Mouse (Mus musculus): Measurements from ENCODE around the gene Dbh. TPM values are rescaled to one million over a fixed set of nuclear protein-coding genes. Genes with fewer than 3 reads are reported as not detected.

Gene Dbh
- not detected in 2 replicates for polyA plus RNA-seq (2012; ENCODE audit: insufficient read depth, insufficient read length, low replicate concordance, missing spikeins)

- peak within 1 kb of the TSS; percentile 61 for H3K27ac ChIP-seq (ENCODE audit: insufficient read depth, low read depth, low read length)
- peaks cover 60% of the 10 kb centered on the region for H3K4me1 ChIP-seq (ENCODE audit: control insufficient read depth, insufficient read depth, low read length)
- WGBS = 55% methylated on average over 12 of the region's 12 CpGs
- TF ChIP-seq POLR2A (IDR thresholded peaks at IDR 0.05; ENCODE audit: insufficient read depth, low read depth, low read length) (no peak), CTCF (IDR thresholded peaks at IDR 0.05; ENCODE audit: insufficient read depth, low read depth, low read length) (no peak)
- H3K4me3 ChIP-seq (ENCODE audit: insufficient read depth, low read depth, low read length) = no peak within 1 kb of the TSS
These were observed at the start of gene Dbh for GRCm38 (mm10) chr2:27164796-27165590. TSS of gene Dbh (plus strand) at chr2:27165233.

- no peak overlapping the region for H3K4me3 ChIP-seq (ENCODE audit: insufficient read depth, low read depth, low read length)
- WGBS = 49% methylated on average over 4 of the region's 4 CpGs
These were observed 46.6 kb upstream of the Dbh start for GRCm38 (mm10) chr2:27118452-27118851.

GRCm38 (mm10) chr2:27119766-27120165 lies 45.3 kb upstream of the Dbh start:
- 84% methylated on average over 2 of the region's 2 CpGs for whole genome bisulfite sequencing
- no peak overlapping the region for H3K4me3 ChIP-seq (ENCODE audit: insufficient read depth, low read depth, low read length)
- no peak for TF ChIP-seq POLR2A (IDR thresholded peaks at IDR 0.05; ENCODE audit: insufficient read depth, low read depth, low read length)
- TF ChIP-seq CTCF (IDR thresholded peaks at IDR 0.05; ENCODE audit: insufficient read depth, low read depth, low read length) = no peak
- H3K27ac ChIP-seq (ENCODE audit: insufficient read depth, low read depth, low read length) = no peak overlapping the region
- H3K4me1 ChIP-seq (ENCODE audit: control insufficient read depth, insufficient read depth, low read length) = peaks cover 58% of the 10 kb centered on the region

More at GRCm38 (mm10) chr2:27118452-27118851, 46.6 kb upstream of the Dbh start:
- TF ChIP-seq POLR2A (IDR thresholded peaks at IDR 0.05; ENCODE audit: insufficient read depth, low read depth, low read length) (no peak), CTCF (IDR thresholded peaks at IDR 0.05; ENCODE audit: insufficient read depth, low read depth, low read length) (no peak)
- Histone ChIP-seq H3K27ac (ENCODE audit: insufficient read depth, low read depth, low read length) (no peak overlapping the region), H3K4me1 (ENCODE audit: control insufficient read depth, insufficient read depth, low read length) (peaks cover 56% of the 10 kb centered on the region)

- whole genome bisulfite sequencing = 51% methylated on average over 8 of the region's 8 CpGs
- Histone ChIP-seq H3K4me1 (ENCODE audit: control insufficient read depth, insufficient read depth, low read length) (peaks cover 56% of the 10 kb centered on the region), H3K27ac (ENCODE audit: insufficient read depth, low read depth, low read length) (no peak overlapping the region), H3K4me3 (ENCODE audit: insufficient read depth, low read depth, low read length) (no peak overlapping the region)
- TF ChIP-seq POLR2A (IDR thresholded peaks at IDR 0.05; ENCODE audit: insufficient read depth, low read depth, low read length) (no peak), CTCF (IDR thresholded peaks at IDR 0.05; ENCODE audit: insufficient read depth, low read depth, low read length) (no peak)
These were observed 44.8 kb upstream of the Dbh start for GRCm38 (mm10) chr2:27120241-27120641.

- 17% methylated on average over 9 of the region's 9 CpGs for WGBS
- no peak for TF ChIP-seq CTCF (IDR thresholded peaks at IDR 0.05; ENCODE audit: insufficient read depth, low read depth, low read length)
- TF ChIP-seq POLR2A (IDR thresholded peaks at IDR 0.05; ENCODE audit: insufficient read depth, low read depth, low read length) = no peak
- Histone ChIP-seq H3K4me3 (ENCODE audit: insufficient read depth, low read depth, low read length) (no peak overlapping the region), H3K27ac (ENCODE audit: insufficient read depth, low read depth, low read length) (peak overlapping the region; percentile 18; the same call in 1 of the 2 replicates), H3K4me1 (ENCODE audit: control insufficient read depth, insufficient read depth, low read length) (peaks cover 63% of the 10 kb centered on the region)
These were observed 43.2 kb upstream of the Dbh start for GRCm38 (mm10) chr2:27121626-27122355.

- no peak overlapping the region for H3K27ac ChIP-seq (ENCODE audit: insufficient read depth, low read depth, low read length)
- 49% methylated on average over 9 of the region's 9 CpGs for WGBS
- TF ChIP-seq POLR2A (IDR thresholded peaks at IDR 0.05; ENCODE audit: insufficient read depth, low read depth, low read length) (no peak), CTCF (IDR thresholded peaks at IDR 0.05; ENCODE audit: insufficient read depth, low read depth, low read length) (no peak)
- H3K4me3 ChIP-seq (ENCODE audit: insufficient read depth, low read depth, low read length) = no peak overlapping the region
- H3K4me1 ChIP-seq (ENCODE audit: control insufficient read depth, insufficient read depth, low read length) = peaks cover 70% of the 10 kb centered on the region
These were observed 42.5 kb upstream of the Dbh start for GRCm38 (mm10) chr2:27122578-27122977.

- TF ChIP-seq POLR2A (IDR thresholded peaks at IDR 0.05; ENCODE audit: insufficient read depth, low read depth, low read length) (no peak), CTCF (IDR thresholded peaks at IDR 0.05; ENCODE audit: insufficient read depth, low read depth, low read length) (no peak)
- no peak overlapping the region for H3K4me3 ChIP-seq (ENCODE audit: insufficient read depth, low read depth, low read length)
- no peak overlapping the region for H3K27ac ChIP-seq (ENCODE audit: insufficient read depth, low read depth, low read length)
- 89% methylated on average over 4 of the region's 4 CpGs for WGBS
- peaks cover 75% of the 10 kb centered on the region for H3K4me1 ChIP-seq (ENCODE audit: control insufficient read depth, insufficient read depth, low read length)
These were observed 41.9 kb upstream of the Dbh start for GRCm38 (mm10) chr2:27123121-27123520.

- peaks cover 64% of the 10 kb centered on the region for H3K4me1 ChIP-seq (ENCODE audit: control insufficient read depth, insufficient read depth, low read length)
- WGBS = 40% methylated on average over 10 of the region's 10 CpGs
- TF ChIP-seq POLR2A (IDR thresholded peaks at IDR 0.05; ENCODE audit: insufficient read depth, low read depth, low read length) = no peak
- peak; percentile 87 for TF ChIP-seq CTCF (IDR thresholded peaks at IDR 0.05; ENCODE audit: insufficient read depth, low read depth, low read length)
- H3K27ac ChIP-seq (ENCODE audit: insufficient read depth, low read depth, low read length) = no peak overlapping the region
- no peak overlapping the region for H3K4me3 ChIP-seq (ENCODE audit: insufficient read depth, low read depth, low read length)
These were observed 39.1 kb upstream of the Dbh start for GRCm38 (mm10) chr2:27125979-27126378.

- Histone ChIP-seq H3K4me3 (ENCODE audit: insufficient read depth, low read depth, low read length) (no peak overlapping the region), H3K4me1 (ENCODE audit: control insufficient read depth, insufficient read depth, low read length) (peaks cover 61% of the 10 kb centered on the region), H3K27ac (ENCODE audit: insufficient read depth, low read depth, low read length) (no peak overlapping the region)
- TF ChIP-seq POLR2A (IDR thresholded peaks at IDR 0.05; ENCODE audit: insufficient read depth, low read depth, low read length) (no peak), CTCF (IDR thresholded peaks at IDR 0.05; ENCODE audit: insufficient read depth, low read depth, low read length) (no peak)
- 59% methylated on average over 4 of the region's 4 CpGs for WGBS
These were observed 38.5 kb upstream of the Dbh start for GRCm38 (mm10) chr2:27126496-27126895.
